Mouse (Mus musculus) frontal cortex, postnatal 25 days (tissue): ENCODE results near the gene Tbc1d30.

ENCODE experiments used
- DNase-seq, 2 experiments: peaks; one replicate each; pipeline ENCODE4 v3.0.0; 2022; ENCODE audit warnings: low spot score in 2 of 2

Tbc1d30 gene

GRCm38 (mm10) chr10:121227988-121228409 is 123.1 kb downstream of the Tbc1d30 start:
- no peak for DNase-seq

- DNase-seq: no peak
Measured at GRCm38 (mm10) chr10:121227403-121227802, 123.7 kb downstream of the Tbc1d30 start.

- DNase-seq: no peak
Measured at GRCm38 (mm10) chr10:121225636-121226035, 125.4 kb downstream of the Tbc1d30 start.

GRCm38 (mm10) chr10:121222881-121223280 is 128.2 kb downstream of the Tbc1d30 start:
- DNase-seq: no peak

- no peak for DNase-seq
Measured at GRCm38 (mm10) chr10:121218616-121219015, 132.5 kb downstream of the Tbc1d30 start.

- DNase-seq: no peak
Measured at GRCm38 (mm10) chr10:121216804-121217203, 134.3 kb downstream of the Tbc1d30 start.
